Mouse (Mus musculus): ENCODE measurements at regions not wholly inside any gene's neighbourhood (a gene's known extent, or its start where the extent isn't known, plus 50 kb on each side); places are given as distances from the start of the nearest gene placed in this dataset.

DNA sequence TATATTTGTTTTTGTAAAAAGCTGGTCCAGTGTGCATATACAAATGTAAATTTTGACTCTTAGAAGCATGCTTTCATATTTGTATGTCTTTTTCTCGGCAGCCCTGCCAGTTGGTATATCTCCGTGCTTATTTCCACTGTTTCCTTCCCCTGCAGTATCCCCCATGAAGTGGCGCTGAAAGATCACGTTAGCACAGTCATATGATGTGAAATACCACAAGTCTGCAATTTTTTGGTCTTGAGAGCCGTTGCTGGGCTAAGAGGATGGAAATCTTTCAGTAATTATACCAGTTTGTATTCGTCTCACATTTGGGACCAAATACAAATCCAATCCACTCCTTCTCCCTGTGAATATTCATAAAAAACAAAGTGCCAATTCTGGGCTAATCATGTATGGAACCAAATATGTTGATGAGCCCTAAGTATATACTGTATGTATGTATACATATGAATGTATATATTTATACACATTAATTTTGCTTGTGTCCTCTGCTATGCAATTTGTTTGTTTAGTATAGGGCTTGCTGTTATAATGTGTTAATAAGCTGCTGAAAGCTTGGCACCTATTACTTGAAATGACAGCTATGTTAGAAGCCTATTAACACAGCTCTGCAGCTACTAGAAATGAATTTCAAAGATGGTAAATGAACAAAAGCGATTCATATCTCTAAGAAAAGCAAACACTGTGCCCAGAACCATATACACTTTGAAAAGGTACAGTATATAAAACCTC lies 283.8 kb upstream of the Dph6 start:
- ATAC-seq (replicated peaks; ENCODE audit: poor library complexity, severe bottlenecking) = no peak

DNA sequence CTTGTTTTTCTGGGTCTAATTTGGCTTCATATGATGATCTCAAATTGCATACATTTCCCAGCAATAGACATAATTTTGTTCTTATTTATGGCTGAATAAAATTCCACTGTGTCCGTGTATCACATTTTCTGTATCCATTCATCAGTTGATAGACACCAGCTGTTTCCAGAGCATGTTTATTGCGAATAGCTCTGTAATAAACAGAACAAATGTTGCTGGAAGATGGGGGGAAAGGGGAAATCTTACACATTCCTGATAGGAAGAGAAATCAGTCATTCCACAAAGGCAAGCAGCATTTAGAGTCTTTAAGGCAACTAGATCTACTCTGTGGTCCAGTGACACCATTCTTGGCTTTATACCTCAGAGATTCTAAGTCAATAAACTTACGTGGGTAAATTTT lies 311.3 kb upstream of the Dph6 start:
- ATAC-seq (replicated peaks; ENCODE audit: poor library complexity, severe bottlenecking) = no peak

DNA sequence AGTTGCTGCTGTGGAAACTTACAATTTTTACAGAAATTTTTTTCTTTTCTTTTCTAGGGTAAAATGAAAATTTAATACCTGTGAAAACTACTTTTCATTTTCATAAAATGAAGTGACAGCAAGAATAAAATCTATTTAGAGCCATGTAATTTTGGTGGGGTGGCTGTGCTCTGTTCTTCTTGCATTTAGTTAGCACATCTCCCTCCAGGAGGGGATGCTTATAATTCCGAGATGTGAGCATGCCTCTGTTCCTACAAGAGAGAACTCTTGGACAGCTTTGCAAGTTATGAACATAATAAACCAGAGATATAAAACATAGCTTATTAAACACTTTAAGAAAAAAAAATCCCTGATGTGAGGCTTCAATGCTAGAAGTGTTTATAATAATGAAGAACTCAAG lies 313.9 kb upstream of the Dph6 start:
- no peak for ATAC-seq (replicated peaks; ENCODE audit: poor library complexity, severe bottlenecking)

DNA sequence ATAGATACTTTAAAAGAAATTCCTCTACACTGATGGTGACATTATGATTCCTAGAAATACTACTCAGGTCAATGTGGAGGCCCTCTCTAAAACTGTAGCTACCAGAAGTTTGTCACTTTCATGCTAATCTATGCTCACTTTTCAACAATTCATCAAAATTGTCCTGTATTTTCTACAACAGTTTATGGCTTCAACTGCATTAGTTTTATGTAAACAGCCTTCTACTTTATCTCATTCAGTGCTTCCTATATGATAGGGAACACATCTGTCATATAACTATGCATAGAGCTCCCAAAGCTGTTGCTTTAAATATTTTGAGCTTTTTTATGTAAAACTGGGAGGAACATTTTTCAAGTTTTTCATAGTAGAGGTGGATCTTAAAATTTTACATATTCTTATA lies 338.7 kb upstream of the Dph6 start:
- ATAC-seq (replicated peaks; ENCODE audit: poor library complexity, severe bottlenecking) = no peak

DNA sequence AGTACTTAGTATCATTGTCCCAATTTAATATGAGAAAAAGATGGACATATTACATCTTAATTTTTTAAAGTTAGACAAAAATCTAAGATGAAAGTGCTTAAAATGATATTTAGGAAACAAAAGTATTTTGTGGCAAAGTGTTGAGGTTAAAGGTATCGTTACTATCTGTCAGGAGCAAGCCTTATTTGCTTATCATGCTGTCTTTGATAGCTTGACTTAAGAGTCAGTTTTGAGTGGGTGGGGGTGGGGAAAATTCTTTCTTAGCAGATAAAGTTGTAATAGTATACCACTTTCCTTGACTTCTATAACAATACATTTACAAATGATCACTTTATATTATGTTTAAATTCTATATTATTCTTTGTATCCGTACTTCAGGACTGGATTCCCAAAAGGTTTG lies 339.1 kb upstream of the Dph6 start:
- no peak for ATAC-seq (replicated peaks; ENCODE audit: poor library complexity, severe bottlenecking)

DNA sequence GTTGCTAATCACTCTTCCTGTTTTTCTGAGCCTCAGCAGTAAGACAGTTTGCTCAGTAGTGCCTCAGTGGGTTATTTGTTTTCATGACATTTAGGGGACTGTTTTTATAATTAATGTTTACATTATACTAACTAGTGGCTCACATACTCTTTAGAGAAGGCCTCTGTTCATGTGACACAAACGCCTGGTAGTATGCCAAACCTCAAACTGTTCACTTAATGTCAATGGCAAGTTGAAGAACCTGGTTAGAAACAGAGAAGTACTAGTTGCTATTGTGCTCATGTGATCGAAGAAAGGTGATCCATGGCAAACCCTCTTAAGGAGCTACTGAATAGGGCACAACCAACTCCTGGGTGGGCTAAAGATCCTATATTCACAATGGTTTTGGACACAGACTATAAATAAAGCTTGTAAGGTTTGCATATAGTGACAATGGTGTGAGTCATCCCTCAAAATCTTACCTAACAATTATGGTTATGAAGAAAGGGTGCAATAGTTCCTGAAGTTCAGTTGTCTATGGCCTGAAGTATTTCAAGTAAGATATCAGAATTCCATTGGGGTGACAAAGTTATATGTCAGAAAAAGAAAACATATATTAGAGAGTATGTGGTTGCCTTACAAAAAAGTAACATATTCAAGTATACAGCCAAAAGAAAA lies 340.1 kb upstream of the Dph6 start:
- no peak for ATAC-seq (replicated peaks; ENCODE audit: poor library complexity, severe bottlenecking)

DNA sequence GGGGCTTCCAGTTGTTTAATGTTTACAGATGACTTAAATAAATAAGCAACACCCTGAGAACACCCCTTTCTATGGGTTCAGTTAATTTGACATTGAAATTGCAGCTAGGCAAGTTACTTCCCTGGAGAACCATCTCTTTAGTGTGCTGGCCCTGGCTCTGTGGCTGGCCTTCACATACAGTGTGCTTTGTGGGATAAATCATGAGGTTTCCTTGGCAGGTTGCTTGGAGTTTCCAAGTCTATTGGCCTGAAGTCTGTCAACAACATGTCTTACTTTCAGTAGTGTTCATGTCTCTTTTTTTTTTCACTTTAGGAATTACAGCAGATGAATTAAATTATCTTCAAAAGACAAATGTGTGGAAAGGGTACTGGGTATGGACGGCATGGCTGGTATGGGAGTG lies 359.2 kb upstream of the Dph6 start:
- no peak for ATAC-seq (replicated peaks; ENCODE audit: poor library complexity, severe bottlenecking)

DNA sequence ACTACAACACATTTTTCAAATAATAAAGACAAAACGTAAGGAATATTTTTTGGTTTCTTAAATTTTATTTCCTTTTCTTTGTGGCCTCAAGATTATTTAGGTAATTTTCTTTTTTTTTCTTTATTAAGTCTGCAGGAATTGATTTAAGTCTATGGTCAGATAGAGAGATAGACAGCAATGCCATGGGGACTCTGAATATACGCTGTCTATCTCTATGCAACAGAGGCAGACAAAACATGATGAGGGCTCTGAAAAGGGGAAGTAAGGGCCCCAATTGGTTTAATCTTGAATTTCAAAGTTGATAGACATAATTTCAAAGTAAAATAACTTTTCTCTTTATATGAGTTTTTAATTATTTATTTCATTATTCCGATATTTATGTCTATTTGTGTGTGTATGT lies 372.0 kb upstream of the Dph6 start:
- ATAC-seq (replicated peaks; ENCODE audit: poor library complexity, severe bottlenecking) = no peak

DNA sequence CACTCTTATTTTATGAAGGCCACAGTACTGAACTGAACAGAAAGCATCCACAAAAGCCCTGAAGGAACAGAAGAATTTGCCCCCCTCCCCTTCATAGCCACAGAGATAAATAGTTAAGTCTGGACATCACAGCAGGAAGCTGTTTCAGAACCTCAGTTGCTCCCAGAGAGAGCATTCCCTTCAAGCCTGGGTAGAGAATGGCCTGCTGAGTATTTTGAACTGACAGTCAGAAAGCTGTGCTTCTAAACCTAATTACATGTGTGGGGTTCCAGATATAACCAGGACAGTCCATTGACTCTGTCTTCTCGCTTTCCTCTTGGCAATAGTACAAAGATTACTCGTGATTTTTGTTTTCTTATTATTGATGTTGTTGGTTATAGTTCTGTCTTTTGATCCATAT lies 376.4 kb upstream of the Dph6 start:
- ATAC-seq (replicated peaks; ENCODE audit: poor library complexity, severe bottlenecking) = no peak

DNA sequence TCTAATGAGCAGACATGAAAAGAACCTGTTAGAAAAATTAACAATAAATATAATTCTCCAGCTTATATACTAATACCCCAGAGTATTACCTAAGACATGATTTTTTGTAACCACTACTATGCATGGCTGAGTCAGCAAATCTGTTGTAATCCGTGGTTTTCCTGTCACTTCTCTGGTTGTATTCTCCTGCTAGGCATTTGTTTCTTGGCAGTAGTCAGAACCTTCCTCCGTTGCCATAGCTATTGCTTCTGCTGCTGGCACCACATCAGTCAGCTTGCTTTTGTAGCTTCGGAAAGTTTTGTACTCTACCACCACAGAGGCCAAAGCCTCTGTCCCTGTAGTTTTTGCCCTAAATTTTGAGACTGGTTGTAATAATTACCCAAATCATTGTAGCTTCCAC lies 381.4 kb upstream of the Dph6 start:
- no peak for ATAC-seq (replicated peaks; ENCODE audit: poor library complexity, severe bottlenecking)

DNA sequence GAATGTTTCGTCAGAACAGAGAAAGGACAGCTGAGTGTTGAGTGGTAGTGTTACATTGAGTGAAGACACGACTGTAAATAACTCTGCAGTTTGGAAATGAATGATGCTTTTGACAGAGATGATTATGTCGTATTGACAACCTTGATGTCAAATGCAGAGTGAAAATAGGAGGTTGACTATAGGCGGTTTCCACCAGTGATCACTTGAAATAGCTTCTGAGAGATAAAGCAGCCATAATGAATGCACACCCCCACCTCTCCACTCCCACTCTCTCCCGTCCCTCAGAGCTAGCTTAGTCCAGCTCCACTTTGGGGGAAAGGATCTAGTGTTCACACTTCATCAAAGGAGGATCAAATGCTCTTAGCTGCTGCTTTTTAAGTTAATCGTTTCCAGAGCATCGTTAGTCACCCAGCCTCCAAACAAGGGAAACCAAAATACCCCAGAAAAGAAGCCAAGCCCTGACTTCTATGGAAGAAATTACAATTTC lies 387.6 kb upstream of the Dph6 start:
- no peak for ATAC-seq (replicated peaks; ENCODE audit: poor library complexity, severe bottlenecking)

DNA sequence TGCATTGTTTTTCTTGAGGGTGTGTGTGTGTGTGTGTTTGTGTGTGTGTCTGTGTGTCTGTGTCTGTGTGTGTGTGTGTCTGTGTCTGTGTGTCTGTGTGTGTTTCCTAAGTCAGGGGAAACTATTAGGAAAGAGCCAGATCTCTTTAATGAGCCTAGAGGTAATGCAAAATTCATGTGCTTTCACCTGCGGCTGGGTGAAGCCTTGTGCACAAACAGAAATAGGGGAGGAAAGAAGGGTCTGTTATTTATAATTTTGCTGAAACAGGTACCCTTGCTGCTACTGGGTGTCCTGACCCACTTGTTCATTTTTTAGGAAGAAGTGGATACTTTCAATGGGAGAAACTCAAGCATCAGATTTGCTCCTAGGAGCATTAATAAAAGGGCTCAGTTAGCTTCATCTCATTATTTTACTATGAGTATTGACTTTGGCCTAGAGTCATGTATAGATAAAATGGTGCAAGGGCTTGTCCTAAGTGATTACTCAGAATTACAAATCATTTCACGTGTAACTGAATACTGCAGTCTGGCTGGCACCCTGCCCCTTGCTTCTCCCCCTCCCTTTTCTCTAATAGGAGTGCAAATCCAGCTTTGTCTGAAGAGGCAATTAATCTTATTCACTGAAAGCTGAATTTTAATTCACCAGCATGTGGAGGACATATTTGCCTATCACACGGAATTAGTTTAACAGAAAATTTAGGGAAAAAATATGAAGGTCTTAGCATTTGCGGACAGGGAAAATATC lies 401.7 kb upstream of the Dph6 start:
- ATAC-seq (replicated peaks; ENCODE audit: poor library complexity, severe bottlenecking) = no peak

DNA sequence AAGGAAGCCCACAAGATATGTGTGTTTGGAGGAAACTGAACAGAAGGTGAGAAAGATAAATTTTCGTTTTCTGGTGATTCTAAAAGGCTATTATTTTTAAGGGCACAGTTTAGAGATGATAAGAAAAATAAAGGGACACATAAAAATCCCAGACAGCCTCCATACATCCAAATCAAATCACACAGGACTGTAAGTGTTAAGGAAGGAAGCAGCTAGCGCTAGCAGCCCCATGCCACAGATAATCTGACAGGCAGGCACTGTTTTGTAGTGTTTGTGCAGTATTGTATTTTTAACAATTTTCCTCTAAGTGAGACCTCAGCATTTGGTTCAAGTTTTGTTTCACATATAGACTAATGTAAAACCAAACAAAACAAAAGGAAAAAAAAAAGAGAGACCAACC lies 402.4 kb upstream of the Dph6 start:
- ATAC-seq (replicated peaks; ENCODE audit: poor library complexity, severe bottlenecking) = no peak

DNA sequence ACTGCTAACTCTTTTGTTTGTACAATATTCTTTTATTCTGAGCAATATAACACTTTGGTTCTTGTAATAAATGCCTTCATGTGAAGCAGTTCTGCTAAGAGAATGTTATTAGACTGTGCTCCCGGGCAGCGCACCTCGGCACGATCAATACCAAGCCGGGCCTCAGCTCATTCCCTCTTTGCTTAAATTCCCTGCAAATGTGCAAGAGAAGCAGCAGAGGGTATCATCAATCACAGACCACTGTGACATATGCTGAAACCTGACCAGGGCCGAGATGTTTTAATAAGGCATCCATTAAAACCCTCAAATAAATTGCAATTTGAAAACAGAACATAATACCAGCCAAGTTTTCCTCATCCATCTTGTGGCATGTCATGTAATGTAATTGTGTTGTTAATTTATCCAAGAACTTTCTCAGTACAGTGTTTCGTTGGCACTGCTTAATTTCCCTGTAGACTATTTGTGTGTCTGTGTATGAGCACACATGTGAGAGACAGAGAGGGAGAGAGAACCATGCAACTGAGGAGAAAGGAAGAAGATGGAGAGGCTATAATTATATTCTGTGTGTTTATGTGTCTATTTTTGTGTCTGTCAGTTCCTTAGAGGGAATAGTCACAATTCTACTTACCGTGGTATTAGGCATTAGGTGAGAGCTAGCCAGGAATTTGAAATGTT lies 412.9 kb upstream of the Dph6 start:
- ATAC-seq (replicated peaks; ENCODE audit: poor library complexity, severe bottlenecking) = no peak

DNA sequence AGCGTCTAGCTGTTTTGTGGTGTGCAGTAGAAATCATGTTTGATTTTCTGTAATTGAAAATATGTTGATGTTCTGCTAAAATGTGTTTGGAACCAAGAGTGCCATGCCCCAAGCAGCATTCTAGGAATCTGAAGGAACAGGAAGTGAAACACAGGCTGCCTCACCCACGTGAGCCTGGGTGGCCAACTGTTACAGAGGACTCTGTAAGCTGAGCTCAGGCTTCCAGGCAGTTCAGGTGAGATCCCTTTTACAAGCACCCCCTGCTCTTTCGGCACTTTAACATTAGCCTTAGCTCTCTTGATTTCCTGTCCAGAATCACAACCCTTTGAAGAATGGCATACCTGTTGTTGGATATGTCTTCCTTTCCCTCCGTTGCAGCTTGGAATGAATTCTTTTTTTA lies 414.9 kb upstream of the Dph6 start:
- ATAC-seq (replicated peaks; ENCODE audit: poor library complexity, severe bottlenecking) = no peak

DNA sequence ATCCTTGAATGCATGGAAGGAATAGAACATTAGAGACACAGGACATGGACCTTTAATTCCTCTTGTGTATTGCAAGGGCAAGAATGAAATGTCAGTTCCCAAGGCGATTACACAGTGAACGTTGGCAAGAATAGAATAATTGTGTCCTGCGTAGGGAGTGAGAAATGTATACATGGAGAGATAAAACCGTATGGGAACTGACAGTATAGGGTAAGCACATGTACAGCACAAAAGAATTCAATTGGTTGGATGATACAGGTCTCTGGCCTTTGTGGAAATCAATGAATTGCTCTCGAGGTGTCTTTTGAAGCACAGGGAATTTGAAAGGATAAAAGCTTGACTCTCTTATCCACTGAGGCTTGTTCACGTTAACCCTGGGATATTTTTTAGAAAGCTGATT lies 415.4 kb upstream of the Dph6 start:
- ATAC-seq (replicated peaks; ENCODE audit: poor library complexity, severe bottlenecking) = no peak

DNA sequence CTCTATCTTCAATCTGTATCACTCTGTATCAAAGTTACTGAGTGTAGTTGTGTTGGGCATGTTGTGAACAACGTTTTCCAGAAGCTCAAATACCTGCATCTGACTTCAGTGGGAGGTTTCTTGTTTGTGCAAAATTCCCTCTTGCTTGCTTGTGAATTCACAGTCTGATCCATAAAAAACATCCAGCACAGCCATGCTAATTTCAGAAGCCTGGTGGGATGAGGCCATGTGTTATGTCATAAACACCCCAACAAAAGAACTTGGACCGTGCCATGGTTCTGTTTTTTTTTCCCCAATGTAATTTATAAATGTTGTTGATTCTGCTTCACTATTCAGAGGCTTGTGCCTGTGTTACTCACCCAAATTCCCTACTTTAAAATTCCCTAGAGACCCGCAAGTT lies 415.9 kb upstream of the Dph6 start:
- ATAC-seq (replicated peaks; ENCODE audit: poor library complexity, severe bottlenecking) = no peak

DNA sequence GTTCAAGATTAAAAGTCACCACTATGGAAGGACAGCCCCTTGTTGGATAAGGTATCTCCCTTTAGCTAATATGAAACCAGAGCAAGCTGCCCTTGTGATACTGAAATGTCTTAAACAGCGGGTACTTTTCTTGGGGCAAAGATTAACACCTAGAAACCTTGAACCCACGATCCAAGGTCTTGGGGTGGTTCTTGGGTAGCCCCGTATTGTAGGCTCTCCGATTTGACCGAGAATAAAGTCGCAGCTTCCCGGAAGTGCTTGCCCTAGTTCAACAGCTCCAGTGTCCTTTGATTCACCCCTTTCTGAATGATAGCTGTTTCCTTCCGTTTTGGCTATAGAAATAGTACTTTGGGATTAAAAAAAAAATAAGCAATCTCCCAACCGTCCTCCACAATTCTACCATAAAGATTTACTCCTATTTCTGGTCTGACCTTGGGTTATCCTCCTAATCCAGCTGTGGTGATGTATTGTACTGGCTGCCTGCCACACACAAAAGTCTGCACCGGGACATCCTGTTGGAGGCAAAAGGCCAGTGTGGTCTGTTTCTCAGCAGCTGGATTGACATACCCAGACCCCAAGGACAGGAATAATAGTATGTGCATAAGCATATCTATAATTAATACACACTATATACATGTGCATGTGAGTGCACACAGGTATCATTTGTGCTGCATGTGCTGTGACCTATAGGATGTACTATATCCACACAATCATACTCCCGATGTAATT lies 427.0 kb upstream of the Dph6 start:
- no peak for ATAC-seq (replicated peaks; ENCODE audit: poor library complexity, severe bottlenecking)

DNA sequence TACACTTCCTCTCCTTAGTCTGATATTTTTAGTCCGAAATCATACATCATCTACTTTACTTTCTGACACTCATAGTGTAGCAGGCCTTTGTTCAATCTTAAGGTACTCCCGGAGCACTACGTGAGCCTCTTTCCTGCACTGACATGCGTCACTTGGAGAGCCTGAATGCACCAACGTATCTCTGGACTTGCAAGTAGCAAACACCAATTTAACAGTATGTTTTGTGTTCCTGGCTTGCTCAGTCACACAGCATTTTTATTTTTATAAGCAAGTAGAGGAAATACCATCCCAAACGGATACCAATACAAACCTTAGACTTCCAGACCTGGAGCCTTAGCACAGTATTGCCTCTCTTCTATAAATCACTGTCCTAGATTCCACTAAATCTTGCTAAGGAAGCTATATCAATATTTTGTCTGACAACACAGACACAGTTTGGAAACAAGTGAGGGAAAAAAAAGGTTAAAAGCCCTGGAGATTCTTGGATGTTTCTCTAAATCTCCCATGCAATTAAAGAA lies 427.6 kb upstream of the Dph6 start:
- ATAC-seq (replicated peaks; ENCODE audit: poor library complexity, severe bottlenecking) = no peak

DNA sequence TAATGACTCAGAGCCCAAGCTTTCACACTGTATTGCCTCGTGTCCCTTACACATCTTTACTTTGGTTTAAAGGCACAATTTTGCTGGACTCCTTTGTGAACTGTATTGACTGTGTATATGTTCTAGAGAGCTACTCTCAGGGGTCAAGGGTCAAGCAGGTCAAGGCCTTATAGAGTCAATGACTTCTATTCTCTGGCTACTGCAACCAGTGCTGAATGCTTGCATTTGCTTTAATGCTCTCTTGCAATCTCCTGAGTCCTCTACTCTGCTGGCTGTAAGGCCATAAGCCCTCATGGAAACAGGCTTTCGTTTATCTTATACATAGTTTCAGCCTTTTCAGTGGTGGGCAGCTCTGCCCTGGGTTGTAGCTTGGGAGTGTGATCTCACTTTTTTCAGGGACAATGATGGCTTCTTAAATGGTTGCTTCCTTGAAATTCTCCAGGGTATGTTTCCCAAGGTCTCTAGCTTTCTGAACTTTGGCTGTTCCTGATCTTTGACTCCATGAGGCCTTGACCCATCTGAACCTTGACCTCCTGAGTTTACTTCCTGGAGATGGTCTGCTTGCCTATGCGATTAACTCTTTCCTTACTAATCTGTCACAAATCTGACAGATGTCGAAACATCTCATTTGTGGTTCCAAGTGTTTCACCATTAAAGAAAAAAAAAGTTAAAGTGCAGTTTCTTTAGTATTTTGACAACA lies 433.8 kb upstream of the Dph6 start:
- no peak for ATAC-seq (replicated peaks; ENCODE audit: poor library complexity, severe bottlenecking)
